Mouse (Mus musculus): ENCODE measurements at regions not wholly inside any gene's neighbourhood (a gene's known extent, or its start where the extent isn't known, plus 50 kb on each side); places are given as distances from the start of the nearest gene placed in this dataset.

GRCm38 (mm10) chr11:7361388-7361787, 147.7 kb upstream of the Igfbp3 start:
- no peak for DNase-seq (ENCODE audit: low spot score in 2 of 2)

- no peak for DNase-seq (ENCODE audit: low spot score in 2 of 2)
Measured at GRCm38 (mm10) chr11:7348601-7349000, 134.9 kb upstream of the Igfbp3 start.

GRCm38 (mm10) chr11:7337826-7338225, 124.1 kb upstream of the Igfbp3 start:
- no peak for DNase-seq (ENCODE audit: low spot score in 2 of 2)

- no peak for DNase-seq (ENCODE audit: low spot score in 2 of 2)
Measured at GRCm38 (mm10) chr11:7317409-7317970, 103.8 kb upstream of the Igfbp3 start.

GRCm38 (mm10) chr11:7296252-7296651, 82.5 kb upstream of the Igfbp3 start:
- DNase-seq (ENCODE audit: low spot score in 2 of 2) = no peak

GRCm38 (mm10) chr11:7289242-7289938, 75.7 kb upstream of the Igfbp3 start:
- peak; percentile 8 to 34 for DNase-seq (ENCODE audit: low spot score in 2 of 2)

GRCm38 (mm10) chr11:7284836-7285490, 71.2 kb upstream of the Igfbp3 start:
- DNase-seq (ENCODE audit: low spot score in 2 of 2) = no peak

- no peak for DNase-seq (ENCODE audit: low spot score in 2 of 2)
Measured at GRCm38 (mm10) chr11:7282981-7283380, 69.3 kb upstream of the Igfbp3 start.

- no peak for DNase-seq (ENCODE audit: low spot score in 2 of 2)
Measured at GRCm38 (mm10) chr11:7282188-7282587, 68.5 kb upstream of the Igfbp3 start.

GRCm38 (mm10) chr11:7281656-7282055, 67.9 kb upstream of the Igfbp3 start:
- DNase-seq (ENCODE audit: low spot score in 2 of 2) = no peak

- no peak for DNase-seq (ENCODE audit: low spot score in 2 of 2)
Measured at GRCm38 (mm10) chr11:7279891-7280290, 66.2 kb upstream of the Igfbp3 start.

GRCm38 (mm10) chr11:7272543-7272942, 58.8 kb upstream of the Igfbp3 start:
- DNase-seq (ENCODE audit: low spot score in 2 of 2) = no peak

GRCm38 (mm10) chr11:7270916-7271315, 57.2 kb upstream of the Igfbp3 start:
- no peak for DNase-seq (ENCODE audit: low spot score in 2 of 2)

- DNase-seq (ENCODE audit: low spot score in 2 of 2) = no peak
Measured at GRCm38 (mm10) chr11:7263971-7264370, 50.2 kb upstream of the Igfbp3 start.
